Mouse (Mus musculus) ES-E14 (cell line): ENCODE data around the gene Rnf182. TPM values are rescaled to one million over a fixed set of nuclear protein-coding genes. Genes with fewer than 3 reads are reported as not detected.

Experiments
- DNase-seq: peaks from one replicate; pipeline ENCODE4 v3.0.0-alpha.2; 2013; ENCODE audit warnings: low read depth, low spot score
- H3K27ac ChIP-seq: 2 replicates; pipeline ENCODE4 v1.5.1; 2012; ENCODE audit warnings: low read depth, mild to moderate bottlenecking, low read length, moderate library complexity, mixed read lengths; ENCODE audit not compliant: poor library complexity, insufficient read depth, severe bottlenecking
- H3K36me3 ChIP-seq: 2 replicates; pipeline ENCODE4 v1.6.1; 2012; ENCODE audit warnings: mild to moderate bottlenecking, low read length, moderate library complexity, mixed read lengths; ENCODE audit not compliant: control insufficient read depth, poor library complexity, insufficient read depth, severe bottlenecking
- H3K4me1 ChIP-seq, 2 experiments: fragments of 150-350 bp in 1 of 2; sonication (generic) in 1 of 2; 2 replicates each; pipeline ENCODE4 v1.6.1; 2012; ENCODE audit warnings: low read length in 2 of 2, mild to moderate bottlenecking in 1 of 2, mixed read lengths in 1 of 2; ENCODE audit not compliant: control insufficient read depth in 2 of 2, insufficient read depth in 2 of 2, poor library complexity in 1 of 2
- H3K4me3 ChIP-seq, 2 experiments: fragments of 150-350 bp in 1 of 2; sonication (generic) in 1 of 2; 2 replicates each; pipeline ENCODE4 v1.5.1; 2012; ENCODE audit warnings: low read length in 2 of 2, low read depth in 1 of 2, mild to moderate bottlenecking in 1 of 2, mixed read lengths in 1 of 2; ENCODE audit not compliant: insufficient read depth in 1 of 2, poor library complexity in 1 of 2, severe bottlenecking in 1 of 2
- H3K9ac ChIP-seq: 2 replicates; pipeline ENCODE4 v1.6.1; 2012; ENCODE audit warnings: low read depth, mild to moderate bottlenecking, low read length, mixed read lengths; ENCODE audit not compliant: poor library complexity, insufficient read depth, severe bottlenecking
- H3K9me3 ChIP-seq: fragments of 150-350 bp; sonication (generic); 2 replicates; pipeline ENCODE4 v1.6.1; 2012; ENCODE audit warnings: low read depth, mild to moderate bottlenecking, low read length; ENCODE audit not compliant: control insufficient read depth, insufficient read depth
- CHD2 ChIP-seq: IDR thresholded peaks from 2 replicates; pipeline ENCODE4 v1.6.1; 2014; ENCODE audit warnings: mild to moderate bottlenecking, low read depth, low read length, inconsistent platforms
- HCFC1 ChIP-seq: IDR thresholded peaks from 2 replicates; pipeline ENCODE4 v1.6.1; 2012; ENCODE audit warnings: low read length, inconsistent platforms, borderline replicate concordance; ENCODE audit not compliant: insufficient read depth
- MAFK ChIP-seq: IDR thresholded peaks from 2 replicates; pipeline ENCODE4 v1.6.1; 2014; ENCODE audit warnings: mild to moderate bottlenecking, low read depth, low read length, inconsistent platforms; ENCODE audit not compliant: insufficient read depth
- ZC3H11A ChIP-seq: IDR thresholded peaks from 2 replicates; pipeline ENCODE4 v1.6.1; 2012; ENCODE audit warnings: low read depth, mild to moderate bottlenecking, inconsistent platforms, low read length, borderline replicate concordance
- ZNF384 ChIP-seq: IDR thresholded peaks from 2 replicates; pipeline ENCODE4 v1.6.1; 2012; ENCODE audit warnings: low read depth, low read length, inconsistent platforms
- in situ Hi-C, 2 experiments: fragments of 600-800 bp; cut with MboI; formaldehyde crosslinking; loops; one replicate each; pipeline ENCODE4 v1.15.1; 2025; ENCODE audit warnings: low sequenced_read_pairs in 2 of 2, inconsistent platforms in 1 of 2; ENCODE audit not compliant: unreplicated experiment in 2 of 2
- total RNA-seq: library from RNA; depleted of rRNA; stranded (reverse); fragments of 300-350 nt; gene quantifications from 2 replicates; pipeline ENCODE4 v1.2.3, GENCODE M21; 2012

Rnf182 gene
- total RNA-seq, 1 experiment, result 0.22 TPM

- no peaks in the 10 kb centered on the region for H3K36me3 ChIP-seq
- H3K27ac ChIP-seq, result no peak overlapping the region
- H3K9me3 ChIP-seq, result no peaks in the 10 kb centered on the region
- no peak overlapping the region for H3K9ac ChIP-seq
- TF ChIP-seq ZC3H11A (no peak), ZNF384 (no peak), MAFK (no peak), HCFC1 (no peak)
- no peak overlapping the region for H3K4me3 ChIP-seq
- in situ Hi-C loops, result no loop called here
- no peaks in the 10 kb centered on the region for H3K4me1 ChIP-seq
- no peak for DNase-seq
These were observed 51.4 kb downstream of the Rnf182 start for GRCm38 (mm10) chr13:43666920-43667319.

GRCm38 (mm10) chr13:43677159-43677882 lies 61.8 kb downstream of the Rnf182 start:
- TF ChIP-seq MAFK, result no peak
- no peak for TF ChIP-seq ZC3H11A
- TF ChIP-seq HCFC1, result no peak
- no peak for TF ChIP-seq ZNF384
- Histone ChIP-seq H3K4me3 (no peak overlapping the region), H3K4me1 (no peaks in the 10 kb centered on the region), H3K27ac (no peak overlapping the region), H3K9ac (no peak overlapping the region), H3K36me3 (no peaks in the 10 kb centered on the region), H3K9me3 (no peaks in the 10 kb centered on the region)
- in situ Hi-C loops, result no loop called here
- no peak for DNase-seq

GRCm38 (mm10) chr13:43677883-43678244 lies 62.4 kb downstream of the Rnf182 start:
- in situ Hi-C loops, result no loop called here
- Histone ChIP-seq H3K9me3 (no peaks in the 10 kb centered on the region), H3K4me1 (no peaks in the 10 kb centered on the region), H3K9ac (no peak overlapping the region), H3K27ac (no peak overlapping the region), H3K36me3 (no peaks in the 10 kb centered on the region), H3K4me3 (no peak overlapping the region)
- TF ChIP-seq ZC3H11A (no peak), HCFC1 (no peak), ZNF384 (no peak), CHD2 (no peak), MAFK (no peak)
- no peak for DNase-seq

GRCm38 (mm10) chr13:43684499-43684994 lies 69.0 kb downstream of the Rnf182 start:
- no peaks in the 10 kb centered on the region for H3K4me1 ChIP-seq
- no peaks in the 10 kb centered on the region for H3K9me3 ChIP-seq
- no peaks in the 10 kb centered on the region for H3K36me3 ChIP-seq
- no peak for TF ChIP-seq HCFC1
- no peak for TF ChIP-seq ZNF384
- no peak for TF ChIP-seq ZC3H11A
- no peak for TF ChIP-seq MAFK
- no peak for TF ChIP-seq CHD2
- no peak overlapping the region for H3K9ac ChIP-seq
- DNase-seq, result no peak
- in situ Hi-C loops, result no loop called here
- no peak overlapping the region for H3K4me3 ChIP-seq
- no peak overlapping the region for H3K27ac ChIP-seq

DNA sequence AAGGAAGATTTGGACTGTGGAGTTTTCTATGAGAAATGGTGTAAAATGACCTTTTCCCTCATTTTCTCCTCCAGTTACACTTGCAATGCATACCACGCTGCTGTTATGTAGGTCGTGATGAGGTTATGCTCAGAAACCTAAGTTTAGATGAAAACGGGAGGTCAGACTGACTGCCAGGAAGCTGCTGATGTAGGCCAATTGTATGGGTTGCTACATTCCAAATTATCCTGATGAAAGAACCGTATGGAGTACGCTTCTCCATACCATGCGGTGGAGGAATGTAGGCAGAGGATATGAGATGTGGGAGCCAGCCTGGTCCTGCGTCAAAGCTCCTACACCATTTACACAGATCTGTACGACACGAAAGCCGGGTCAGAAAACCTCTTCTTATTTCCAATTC lies 72.6 kb downstream of the Rnf182 start:
- in situ Hi-C loops, result no loop called here
- Histone ChIP-seq H3K36me3 (no peaks in the 10 kb centered on the region), H3K9me3 (no peaks in the 10 kb centered on the region), H3K27ac (no peak overlapping the region), H3K4me1 (peaks cover 0 to 2% of the 10 kb centered on the region in 2 experiments; a peak in 1 of 4 replicates), H3K9ac (no peak overlapping the region), H3K4me3 (no peak overlapping the region)
- no peak for DNase-seq
- TF ChIP-seq CHD2, result no peak
- TF ChIP-seq MAFK, result no peak
- no peak for TF ChIP-seq ZNF384
- no peak for TF ChIP-seq HCFC1
- TF ChIP-seq ZC3H11A, result no peak
